Mouse (Mus musculus): ENCODE results near the gene Gbf1.

GRCm38 (mm10) chr19:46318031-46318471 is 165.7 kb downstream of the Gbf1 start:
- TF ChIP-seq POLR2A (IDR thresholded peaks at IDR 0.05; ENCODE audit: low read depth, low read length) (no peak), CTCF (conservative IDR thresholded peaks at IDR 0.05; ENCODE audit: insufficient read depth, insufficient read length, low read depth, low read length) (no peak)

All from kidney, adult 2 months (tissue).